Mouse (Mus musculus): ENCODE data around the gene Npsr1. TPM values are rescaled to one million over a fixed set of nuclear protein-coding genes. Genes with fewer than 3 reads are reported as not detected.

Npsr1 gene
- polyA plus RNA-seq, 1 experiment from 2014 or later: 2.1 TPM

GRCm38 (mm10) chr9:24293252-24293959 lies 195.6 kb downstream of the Npsr1 start:
- 60% methylated on average over 12 of the region's 12 CpGs for WGBS
- Histone ChIP-seq H3K9me3 (replicated peaks; ENCODE audit: low read length) (no peaks in the 10 kb centered on the region), H3K36me3 (ENCODE audit: insufficient read depth, low read length) (no peaks in the 10 kb centered on the region), H3K4me1 (replicated peaks; ENCODE audit: insufficient read depth, low read length) (no peaks in the 10 kb centered on the region), H3K27me3 (ENCODE audit: insufficient read depth, low read length) (no peaks in the 10 kb centered on the region), H3K27ac (no peak overlapping the region), H3K4me2 (ENCODE audit: low read length) (no peak overlapping the region), H3K9ac (ENCODE audit: low read depth, low read length) (no peak overlapping the region), H3K4me3 (replicated peaks; ENCODE audit: low read depth, low read length) (no peak overlapping the region)
- no peak for TF ChIP-seq CTCF (IDR thresholded peaks at IDR 0.05; ENCODE audit: low read depth)
- no peak for ATAC-seq (replicated peaks; ENCODE audit: low FRiP score, low read depth)
- no peak for DNase-seq (ENCODE audit: low spot score)

- no peak for TF ChIP-seq CTCF (IDR thresholded peaks at IDR 0.05; ENCODE audit: low read depth)
- Histone ChIP-seq H3K27ac (no peak overlapping the region), H3K9ac (ENCODE audit: low read depth, low read length) (no peak overlapping the region), H3K27me3 (ENCODE audit: insufficient read depth, low read length) (no peaks in the 10 kb centered on the region), H3K9me3 (replicated peaks; ENCODE audit: low read length) (no peaks in the 10 kb centered on the region), H3K4me3 (replicated peaks; ENCODE audit: low read depth, low read length) (no peak overlapping the region), H3K4me2 (ENCODE audit: low read length) (no peak overlapping the region), H3K36me3 (ENCODE audit: insufficient read depth, low read length) (no peaks in the 10 kb centered on the region), H3K4me1 (replicated peaks; ENCODE audit: insufficient read depth, low read length) (no peaks in the 10 kb centered on the region)
- DNase-seq (ENCODE audit: low spot score) (no peak), ATAC-seq (replicated peaks; ENCODE audit: low FRiP score, low read depth) (no peak)
- 87% methylated on average over 6 of the region's 6 CpGs for WGBS
Observed at GRCm38 (mm10) chr9:24302906-24303305, 205.1 kb downstream of the Npsr1 start.

- TF ChIP-seq CTCF (IDR thresholded peaks at IDR 0.05; ENCODE audit: low read depth): no peak
- H3K4me2 ChIP-seq (ENCODE audit: low read length): no peak overlapping the region
- H3K27ac ChIP-seq: no peak overlapping the region
- DNase-seq (ENCODE audit: low spot score) (no peak), ATAC-seq (replicated peaks; ENCODE audit: low FRiP score, low read depth) (no peak)
- H3K9ac ChIP-seq (ENCODE audit: low read depth, low read length): no peak overlapping the region
- no peaks in the 10 kb centered on the region for H3K36me3 ChIP-seq (ENCODE audit: insufficient read depth, low read length)
- H3K9me3 ChIP-seq (replicated peaks; ENCODE audit: low read length): no peaks in the 10 kb centered on the region
- 49% methylated on average over 5 of the region's 5 CpGs for WGBS
- no peaks in the 10 kb centered on the region for H3K27me3 ChIP-seq (ENCODE audit: insufficient read depth, low read length)
- no peaks in the 10 kb centered on the region for H3K4me1 ChIP-seq (replicated peaks; ENCODE audit: insufficient read depth, low read length)
- H3K4me3 ChIP-seq (replicated peaks; ENCODE audit: low read depth, low read length): no peak overlapping the region
Observed at GRCm38 (mm10) chr9:24306990-24307389, 209.2 kb downstream of the Npsr1 start.

- TF ChIP-seq CTCF (IDR thresholded peaks at IDR 0.05; ENCODE audit: low read depth): no peak
- DNase-seq (ENCODE audit: low spot score) (no peak), ATAC-seq (replicated peaks; ENCODE audit: low FRiP score, low read depth) (no peak)
- Histone ChIP-seq H3K4me3 (replicated peaks; ENCODE audit: low read depth, low read length) (no peak overlapping the region), H3K27me3 (ENCODE audit: insufficient read depth, low read length) (no peaks in the 10 kb centered on the region), H3K27ac (no peak overlapping the region), H3K9ac (ENCODE audit: low read depth, low read length) (no peak overlapping the region), H3K9me3 (replicated peaks; ENCODE audit: low read length) (no peaks in the 10 kb centered on the region), H3K4me2 (ENCODE audit: low read length) (no peak overlapping the region), H3K36me3 (ENCODE audit: insufficient read depth, low read length) (no peaks in the 10 kb centered on the region), H3K4me1 (replicated peaks; ENCODE audit: insufficient read depth, low read length) (no peaks in the 10 kb centered on the region)
- 69% methylated on average over 3 of the region's 3 CpGs for WGBS
Observed at GRCm38 (mm10) chr9:24307400-24307799, 209.6 kb downstream of the Npsr1 start.

GRCm38 (mm10) chr9:24315835-24316234 lies 218.0 kb downstream of the Npsr1 start:
- no peak for ATAC-seq (replicated peaks; ENCODE audit: low FRiP score, low read depth)
- 93% methylated on average over 2 of the region's 2 CpGs for WGBS

GRCm38 (mm10) chr9:24331661-24332060 lies 233.9 kb downstream of the Npsr1 start:
- Histone ChIP-seq H3K27me3 (ENCODE audit: insufficient read depth, low read length) (no peaks in the 10 kb centered on the region), H3K36me3 (ENCODE audit: insufficient read depth, low read length) (no peaks in the 10 kb centered on the region), H3K4me2 (ENCODE audit: low read length) (no peak overlapping the region), H3K9me3 (replicated peaks; ENCODE audit: low read length) (no peaks in the 10 kb centered on the region), H3K27ac (no peak overlapping the region), H3K9ac (ENCODE audit: low read depth, low read length) (no peak overlapping the region), H3K4me3 (replicated peaks; ENCODE audit: low read depth, low read length) (no peak overlapping the region), H3K4me1 (replicated peaks; ENCODE audit: insufficient read depth, low read length) (no peaks in the 10 kb centered on the region)
- DNase-seq (ENCODE audit: low spot score) (no peak), ATAC-seq (replicated peaks; ENCODE audit: low FRiP score, low read depth) (no peak)
- 74% methylated on average over 2 of the region's 2 CpGs for WGBS
- no peak for TF ChIP-seq CTCF (IDR thresholded peaks at IDR 0.05; ENCODE audit: low read depth)

More at GRCm38 (mm10) chr9:24315835-24316234, 218.0 kb downstream of the Npsr1 start:
- no peaks in the 10 kb centered on the region for H3K4me1 ChIP-seq (replicated peaks; ENCODE audit: insufficient read depth, low read length)
- no peak overlapping the region for H3K27ac ChIP-seq
- no peak overlapping the region for H3K9ac ChIP-seq (ENCODE audit: low read depth, low read length)
- no peaks in the 10 kb centered on the region for H3K36me3 ChIP-seq (ENCODE audit: insufficient read depth, low read length)
- TF ChIP-seq CTCF (IDR thresholded peaks at IDR 0.05; ENCODE audit: low read depth): no peak
- H3K27me3 ChIP-seq (ENCODE audit: insufficient read depth, low read length): no peaks in the 10 kb centered on the region
- no peak for DNase-seq (ENCODE audit: low spot score)
- no peak overlapping the region for H3K4me2 ChIP-seq (ENCODE audit: low read length)
- no peak overlapping the region for H3K4me3 ChIP-seq (replicated peaks; ENCODE audit: low read depth, low read length)
- no peaks in the 10 kb centered on the region for H3K9me3 ChIP-seq (replicated peaks; ENCODE audit: low read length)

GRCm38 (mm10) chr9:24341321-24341720 lies 243.5 kb downstream of the Npsr1 start:
- no peak overlapping the region for H3K4me3 ChIP-seq (replicated peaks; ENCODE audit: low read depth, low read length)
- H3K9ac ChIP-seq (ENCODE audit: low read depth, low read length): no peak overlapping the region
- H3K27ac ChIP-seq: no peak overlapping the region
- no peaks in the 10 kb centered on the region for H3K27me3 ChIP-seq (ENCODE audit: insufficient read depth, low read length)
- TF ChIP-seq CTCF (IDR thresholded peaks at IDR 0.05; ENCODE audit: low read depth): no peak
- H3K4me2 ChIP-seq (ENCODE audit: low read length): no peak overlapping the region
- H3K4me1 ChIP-seq (replicated peaks; ENCODE audit: insufficient read depth, low read length): no peaks in the 10 kb centered on the region
- H3K9me3 ChIP-seq (replicated peaks; ENCODE audit: low read length): no peaks in the 10 kb centered on the region
- WGBS: 65% methylated on average over 3 of the region's 3 CpGs
- H3K36me3 ChIP-seq (ENCODE audit: insufficient read depth, low read length): no peaks in the 10 kb centered on the region
- ATAC-seq (replicated peaks; ENCODE audit: low FRiP score, low read depth) (no peak), DNase-seq (ENCODE audit: low spot score) (no peak)
